Comparison of ENCODE assay signal across 12 mouse cellular contexts in the genomic region with DNA sequence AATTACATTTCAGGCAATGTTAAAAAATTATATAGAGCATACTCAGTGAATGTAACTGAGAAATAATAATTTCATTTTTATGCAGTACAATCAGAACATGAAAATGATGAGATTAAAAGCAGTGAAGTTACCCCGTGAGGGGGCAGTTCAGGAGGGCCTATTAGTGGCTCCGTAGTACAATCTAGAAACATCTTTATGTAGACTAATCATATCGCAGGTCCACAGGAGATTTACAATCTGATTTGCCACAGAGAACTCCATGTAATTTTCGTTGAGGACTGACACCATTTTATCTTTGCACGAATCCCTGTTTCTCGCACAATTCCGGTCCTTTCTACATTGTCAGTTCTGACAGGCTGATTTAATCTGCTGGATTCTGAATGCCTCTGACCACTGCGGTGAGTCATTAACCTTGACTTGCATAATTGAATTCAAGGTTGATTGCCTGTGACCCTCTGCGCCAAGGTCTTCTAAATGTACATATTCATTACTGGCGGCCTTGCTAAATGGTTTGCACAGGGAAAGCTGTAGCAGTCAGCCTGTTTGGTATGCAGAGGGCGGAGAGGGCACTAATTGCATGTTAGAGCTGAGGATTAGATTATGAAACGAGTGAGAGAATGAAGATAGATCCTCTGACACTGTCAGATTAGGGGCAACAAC.
DNase-seq lines count a peak whose midpoint lies in the region; ATAC-seq lines count a peak whose summit lies in the region.
"Had no signal": no experiment of that assay in that cellular context is flagged by ENCODE, and none has a peak within 500 bp of the region (broad histone marks: within the 10 kb centered on the region; RNA-seq: fewer than 3 reads in every experiment).

No protein-coding gene starts in this region.

- peaks cover 12% of the 10 kb centered on the region for H3K4me1 ChIP-seq in midbrain, embryonic 13.5 days (replicated peaks)

- ATAC-seq in midbrain, embryonic 13.5 days, result peak; percentile 83

- no peak overlapping the region; the same call in 1 of the 2 replicates for H3K4me2 ChIP-seq in midbrain, embryonic 13.5 days (replicated peaks)
- H3K4me2 ChIP-seq: heart, embryonic 13.5 days; lung, embryonic 14.5 days had no signal

- no peaks in the 10 kb centered on the region for H3K36me3 ChIP-seq in midbrain, embryonic 13.5 days
- H3K36me3 ChIP-seq: G1E; heart, embryonic 13.5 days had no signal

- no peaks in the 10 kb centered on the region for H3K9me3 ChIP-seq in midbrain, embryonic 13.5 days
- H3K9me3 ChIP-seq: G1E; heart, embryonic 13.5 days had no signal

- no peaks in the 10 kb centered on the region for H3K27me3 ChIP-seq in midbrain, embryonic 13.5 days
- H3K27me3 ChIP-seq: heart, embryonic 13.5 days had no signal

- 33% methylated on average over 12 of the region's 12 CpGs for WGBS in midbrain, embryonic 13.5 days

- peak; percentile 29 for DNase-seq in ZHBTc4 (ENCODE audit: low read depth, low spot score)
- peak; percentile 45 for DNase-seq in embryo, embryonic 11 days
- DNase-seq in kidney, adult 11 months, result peak; percentile 29
- no peak for DNase-seq in lung, postnatal 4 days
- DNase-seq in right cerebral cortex, adult 18-20 months, result no peak
- DNase-seq in right cerebral cortex, postnatal 4 days, result no peak
- DNase-seq: layer of hippocampus, adult 9-11 months; lung, embryonic 14.5 days; thymus, adult 18-20 months had no signal

- H3K27ac ChIP-seq in midbrain, embryonic 13.5 days, result no peak overlapping the region; the same call in 1 of the 2 replicates
- H3K27ac ChIP-seq: heart, embryonic 13.5 days had no signal

- H3K4me3 ChIP-seq in midbrain, embryonic 13.5 days (replicated peaks), result no peak overlapping the region
- H3K4me3 ChIP-seq: heart, embryonic 13.5 days had no signal

- H3K9ac ChIP-seq in midbrain, embryonic 13.5 days (replicated peaks), result no peak overlapping the region
- H3K9ac ChIP-seq: heart, embryonic 13.5 days; lung, embryonic 14.5 days had no signal

Comparison
In these comparisons a context has a peak if more than half of its experiments do, and no peak if none do; other contexts are left out.
1. DNase-seq: peak in ZHBTc4 (single experiment), embryo, embryonic 11 days (single experiment) and kidney, adult 11 months (single experiment); none in lung, postnatal 4 days (0 of 2), right cerebral cortex, adult 18-20 months (single experiment) and right cerebral cortex, postnatal 4 days (single experiment).